Mouse (Mus musculus) megakaryocyte, adult 5-6 weeks (primary cell): Measurements from ENCODE around the gene Spns2. TPM values are rescaled to one million over a fixed set of nuclear protein-coding genes. Genes with fewer than 3 reads are reported as not detected.
A peak's percentile ranks its signal among the peaks of the same experiment; 100 is the strongest.

ENCODE experiments used
- ATAC-seq: 2 replicates; pipeline ENCODE4 v1.8.0; 2016; ENCODE audit warnings: mild to moderate bottlenecking, inconsistent platforms; ENCODE audit not compliant: poor library complexity, severe bottlenecking
- total RNA-seq, 2 experiments: library from RNA; stranded (forward) in 1 of 2; stranded (reverse) in 1 of 2; fragments of 153-499, 151-499 nt in 1 of 2; fragments of 221-1000, 200-1000 nt in 1 of 2; gene quantifications; 2 replicates each; pipeline versions ENCODE4 v1.2.3 to v1.2.4; 2015 to 2017

The Spns2 gene
- total RNA-seq, 2 experiments from 2014 or later: 0.15 to 2.9 TPM

DNA sequence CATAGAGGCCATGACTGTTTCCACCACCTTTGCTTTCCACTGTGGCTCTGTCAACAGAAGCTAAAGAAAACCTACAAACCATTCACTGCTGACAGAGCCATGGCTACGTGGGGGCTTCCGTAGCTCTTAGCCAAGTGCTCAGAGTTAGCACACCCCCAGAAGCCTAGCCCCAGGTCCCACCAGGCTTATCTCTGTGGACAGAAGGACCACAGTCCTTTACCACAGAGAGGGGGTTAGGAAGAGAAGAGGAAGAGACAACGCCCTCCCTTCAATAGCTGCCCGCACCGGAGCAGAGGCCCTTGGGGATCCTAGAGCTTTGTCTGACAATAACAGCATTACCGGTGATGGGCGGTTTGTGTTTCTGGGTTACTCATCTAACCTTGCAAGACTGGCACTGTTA, 14.3 kb downstream of the Spns2 start:
- ATAC-seq: peak; percentile 68

DNA sequence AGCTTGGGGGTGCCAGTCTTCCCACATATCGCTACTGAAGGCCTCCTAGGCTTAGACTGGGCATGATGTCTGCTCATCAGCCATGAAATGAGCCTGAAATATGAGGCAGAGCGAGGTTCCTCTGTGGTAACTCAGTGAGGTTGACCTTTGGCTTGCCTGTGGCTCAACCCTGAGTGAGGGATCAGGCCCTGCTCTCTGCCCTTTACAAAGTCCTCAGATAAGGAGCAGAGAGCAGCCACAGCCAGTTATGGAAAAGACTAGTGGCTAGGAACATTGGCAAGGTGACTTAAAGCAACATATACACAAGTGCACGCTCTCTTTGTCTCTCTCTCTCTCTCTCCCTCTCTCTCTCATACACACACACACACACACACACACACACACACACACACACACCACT, 14.8 kb downstream of the Spns2 start:
- ATAC-seq: no peak

DNA sequence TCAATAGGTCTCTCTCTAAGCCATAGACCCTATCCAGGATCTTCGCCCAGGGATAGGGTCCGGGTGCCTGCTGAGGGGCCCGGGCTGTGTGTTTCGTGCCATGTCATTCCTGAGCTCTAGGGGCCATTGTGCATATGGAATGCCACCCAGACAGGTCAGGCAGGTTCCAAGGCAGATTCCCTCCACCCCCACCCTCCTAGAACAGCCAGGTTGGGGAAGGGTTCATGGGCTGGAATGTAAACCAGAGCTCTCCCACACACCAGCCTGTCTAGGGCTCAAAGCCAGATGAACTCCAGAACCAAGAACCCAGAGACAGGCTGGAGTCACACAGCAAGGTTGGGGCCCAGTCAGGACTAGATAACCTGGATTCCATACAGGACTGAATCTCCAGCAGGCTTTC, 16.2 kb downstream of the Spns2 start:
- ATAC-seq: no peak

DNA sequence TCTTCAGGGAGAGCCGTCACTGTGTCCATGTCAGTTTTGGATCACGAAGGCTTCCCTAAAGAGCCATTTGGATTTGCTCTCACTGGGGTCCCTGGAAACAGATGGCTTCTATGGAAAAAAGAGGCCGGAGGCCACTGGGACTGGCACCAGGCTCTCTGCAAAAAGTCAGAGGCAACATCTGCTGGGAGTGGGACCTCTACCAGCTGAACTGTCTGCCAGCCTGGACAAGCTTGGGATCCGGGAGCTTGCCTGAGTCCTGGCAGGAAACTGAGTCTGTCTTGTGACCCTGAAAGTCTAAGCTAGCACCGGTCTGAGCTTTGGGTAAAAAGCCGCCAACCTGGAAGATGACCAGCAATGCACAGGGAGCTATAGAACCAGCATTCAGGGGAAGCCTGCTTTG, 18.3 kb downstream of the Spns2 start:
- ATAC-seq: no peak

DNA sequence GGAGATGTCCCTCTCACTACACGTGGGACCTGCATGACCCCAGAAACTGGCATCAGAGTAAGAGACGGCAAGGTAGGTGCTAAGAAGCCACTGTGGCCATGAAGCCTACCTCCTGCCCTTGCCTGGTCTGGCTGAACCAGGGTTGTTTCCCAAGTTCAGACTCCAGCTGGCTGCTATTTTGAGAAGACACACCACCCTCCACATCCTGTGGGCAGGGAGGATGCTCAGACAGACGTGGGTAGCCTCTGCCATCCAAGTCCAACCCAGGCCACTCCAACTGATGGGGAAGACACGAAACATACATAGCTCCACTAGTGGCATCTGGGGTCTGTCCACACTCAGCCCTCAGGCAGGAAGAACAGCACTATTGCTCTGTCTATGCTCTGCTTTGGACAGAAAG, 19.7 kb downstream of the Spns2 start:
- ATAC-seq: no peak

DNA sequence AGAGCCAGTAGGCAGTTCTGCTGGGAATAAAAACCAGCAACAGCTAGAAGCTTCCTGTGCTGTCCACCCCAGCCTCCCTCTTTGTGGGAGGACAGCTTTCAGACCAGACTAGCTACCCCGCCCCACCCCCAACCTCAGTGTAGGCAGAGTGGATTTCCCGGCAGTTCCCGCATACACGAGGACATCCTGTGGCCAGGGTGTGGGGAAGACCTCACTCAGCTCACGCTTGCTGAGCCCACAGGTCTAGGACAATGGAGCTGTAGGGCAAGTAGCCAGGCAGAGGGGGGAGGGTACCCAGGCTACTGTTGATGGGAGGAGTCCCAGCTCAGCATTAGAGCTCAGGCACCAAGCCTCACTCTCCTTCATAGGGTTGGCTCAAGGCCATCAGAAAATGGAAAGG, 20.5 kb downstream of the Spns2 start:
- no peak for ATAC-seq

DNA sequence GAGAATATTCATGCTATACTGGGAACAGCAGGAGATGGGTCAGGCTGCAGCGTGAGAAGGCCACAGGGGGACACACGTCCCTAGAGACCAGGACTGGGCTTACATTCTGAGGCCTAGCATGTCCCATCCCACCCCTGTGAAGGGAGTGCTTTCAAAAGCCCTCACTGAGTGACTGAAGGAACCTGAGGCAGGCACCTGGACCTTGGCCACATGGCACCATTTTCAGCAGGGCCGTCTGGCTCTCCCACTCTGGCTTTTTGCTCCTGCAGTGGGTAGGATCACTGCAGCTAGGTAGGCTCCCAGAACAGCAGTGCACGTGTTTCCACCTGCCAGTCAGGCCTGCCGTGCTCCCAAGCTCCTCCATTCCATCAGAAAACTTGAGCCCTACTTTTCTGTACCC, 21.2 kb downstream of the Spns2 start:
- ATAC-seq: no peak

DNA sequence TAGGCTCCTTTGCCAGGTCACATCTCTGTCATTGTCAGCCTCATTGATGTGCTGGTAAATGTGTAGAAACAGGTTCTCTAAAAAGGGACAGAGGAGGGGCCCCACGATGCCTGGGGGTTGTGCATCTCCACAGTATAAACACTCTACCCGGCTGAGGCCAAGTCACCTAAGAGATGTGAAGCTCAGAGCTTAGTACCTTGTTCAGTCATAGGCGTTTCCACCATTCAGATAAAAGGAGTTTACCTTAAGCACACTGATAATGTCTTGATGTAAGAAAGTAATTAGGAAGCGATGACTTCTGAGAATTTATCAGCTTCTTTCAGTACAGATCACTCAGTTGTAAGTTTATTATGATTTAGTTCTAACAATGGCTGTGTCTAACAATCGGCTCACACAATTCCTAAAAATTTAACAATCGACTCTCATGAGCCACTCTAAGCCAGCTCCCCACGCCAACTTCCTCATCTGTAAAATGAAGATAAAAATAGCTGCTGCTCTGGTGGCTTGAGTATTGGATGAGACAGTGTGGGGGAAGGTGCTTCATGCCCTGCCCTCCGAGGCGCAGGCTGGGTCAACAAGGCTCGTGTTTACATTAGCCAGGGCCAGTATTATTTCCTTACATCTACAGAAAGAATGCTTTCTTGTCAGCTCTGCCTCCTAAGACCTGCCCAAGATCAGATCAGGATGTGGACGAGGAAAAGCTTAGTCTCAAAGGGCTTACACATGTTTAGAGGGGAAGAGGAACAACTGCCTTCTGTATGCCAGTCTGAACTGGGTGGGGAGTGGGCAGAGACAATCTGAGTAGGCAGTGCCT, 22.8 kb downstream of the Spns2 start:
- ATAC-seq: peak; percentile 76

DNA sequence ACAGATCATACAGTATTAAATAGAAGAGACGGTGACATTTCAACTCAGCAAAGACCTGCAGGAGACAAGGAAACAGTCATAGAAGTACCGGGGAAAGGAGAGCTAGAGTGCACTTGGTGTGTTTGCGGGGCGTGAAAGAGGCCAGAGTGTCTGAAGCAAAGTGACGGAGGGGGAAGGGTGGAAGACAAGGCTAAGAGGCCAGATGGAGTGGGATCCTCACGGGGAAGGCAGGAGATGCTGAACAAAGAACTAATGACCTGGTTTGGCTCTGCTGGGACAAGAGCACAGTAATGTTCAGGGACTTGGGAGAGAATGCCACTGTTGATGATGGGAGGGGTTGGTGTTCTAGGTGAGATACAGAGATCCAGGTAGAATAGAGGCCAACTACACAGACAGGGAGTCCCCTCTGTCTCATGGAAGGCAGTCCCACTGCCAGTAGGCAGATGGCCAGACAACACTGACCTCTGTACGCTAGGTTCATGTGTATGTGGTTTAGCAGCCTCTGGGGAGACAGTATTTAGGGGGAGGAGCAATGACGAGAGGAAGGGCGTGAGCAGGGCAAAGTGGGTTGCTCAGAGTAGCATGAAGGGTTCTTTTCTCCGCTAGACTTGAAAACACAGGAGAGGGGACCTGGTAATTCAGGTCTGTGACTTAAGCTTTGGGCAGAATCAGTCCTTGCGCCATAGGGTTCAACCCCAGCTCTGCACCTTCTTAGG, 23.6 kb downstream of the Spns2 start:
- ATAC-seq: peak; percentile 65

DNA sequence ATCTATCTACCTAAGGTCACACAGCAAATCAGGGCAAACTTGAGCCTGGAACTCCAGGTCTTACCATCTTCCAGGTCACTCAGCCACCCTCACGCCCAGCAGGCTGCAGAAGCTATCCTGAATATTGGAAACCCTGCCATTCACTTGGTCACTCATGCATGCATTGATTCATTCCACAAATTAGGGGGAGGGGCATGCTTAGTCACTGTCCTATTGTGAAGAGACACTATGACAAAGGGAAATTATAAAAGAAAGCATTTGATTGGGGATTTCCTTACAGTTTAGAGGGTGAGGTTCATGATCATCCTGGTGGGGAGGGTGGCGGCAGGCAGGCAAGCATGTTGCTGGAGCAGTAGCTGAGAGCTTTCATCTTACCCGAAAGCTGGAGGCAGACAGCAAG, 24.9 kb downstream of the Spns2 start:
- ATAC-seq: no peak

DNA sequence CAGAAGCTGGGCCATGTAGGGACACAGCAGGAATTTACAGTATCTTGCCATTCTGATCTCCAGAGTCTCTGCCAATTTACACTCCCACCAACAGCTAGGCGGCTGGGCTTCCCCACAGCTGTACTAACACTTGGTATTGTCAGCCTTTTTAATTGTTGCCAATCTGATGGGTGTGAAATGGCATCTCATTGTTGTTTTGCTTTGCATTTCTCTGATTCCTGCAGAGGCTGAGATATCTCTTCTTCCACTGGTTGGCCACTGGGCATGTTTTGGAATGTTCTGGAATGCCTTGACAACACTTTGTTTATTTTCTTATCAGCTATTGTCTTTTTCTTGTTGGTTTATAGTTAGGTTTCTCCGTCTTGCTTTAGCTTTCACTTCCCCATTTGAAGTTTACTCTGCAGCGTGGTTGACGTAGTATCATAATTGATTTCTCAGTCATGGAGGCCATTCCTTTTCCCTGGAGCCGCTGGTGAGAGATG, 28.2 kb downstream of the Spns2 start:
- ATAC-seq: no peak

DNA sequence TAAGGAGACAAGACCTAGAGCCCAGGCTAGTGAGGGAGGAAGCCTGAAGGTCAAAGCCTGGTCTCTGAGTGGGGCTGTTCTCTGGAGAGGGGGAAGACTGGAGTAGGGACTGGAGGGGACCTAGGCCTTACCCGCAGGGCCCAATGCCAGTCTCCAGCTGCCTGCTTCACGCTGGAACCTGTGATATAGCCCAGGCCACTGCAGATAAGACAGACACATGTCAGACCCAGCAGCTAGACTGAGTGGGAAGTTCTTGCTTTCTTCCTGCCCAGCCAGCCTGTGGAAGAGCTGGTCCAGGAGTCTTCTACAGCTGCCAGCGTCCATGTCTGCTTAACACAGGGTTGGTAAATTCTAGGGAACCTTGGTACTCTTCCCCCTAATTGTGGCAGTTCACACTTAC, 31.2 kb downstream of the Spns2 start:
- peak; percentile 23 for ATAC-seq

DNA sequence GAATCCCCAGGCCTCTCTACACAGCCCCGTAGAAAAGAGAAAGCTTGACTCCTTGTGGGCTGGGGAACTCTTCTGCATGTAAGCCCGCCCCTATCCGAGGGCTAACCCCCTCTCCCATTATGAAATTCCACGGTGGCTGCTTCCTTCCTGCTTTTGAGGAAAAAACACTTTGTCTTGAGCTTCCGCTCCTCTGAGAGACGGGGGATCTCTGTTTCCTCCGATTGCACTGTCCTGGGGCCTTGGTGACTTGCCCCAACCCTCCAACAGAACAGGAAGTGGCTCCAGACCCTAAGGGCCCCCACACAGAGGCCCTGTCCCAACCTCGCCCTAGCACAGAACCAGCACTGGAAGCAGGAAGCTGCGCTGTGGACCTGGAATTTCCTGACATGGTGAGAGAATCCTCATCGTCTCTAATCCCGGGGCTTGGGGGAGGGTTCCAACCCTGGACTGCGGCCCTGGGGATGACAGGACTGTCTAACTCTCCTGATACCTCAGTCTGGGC, 31.7 kb downstream of the Spns2 start:
- peak; percentile 74 for ATAC-seq

DNA sequence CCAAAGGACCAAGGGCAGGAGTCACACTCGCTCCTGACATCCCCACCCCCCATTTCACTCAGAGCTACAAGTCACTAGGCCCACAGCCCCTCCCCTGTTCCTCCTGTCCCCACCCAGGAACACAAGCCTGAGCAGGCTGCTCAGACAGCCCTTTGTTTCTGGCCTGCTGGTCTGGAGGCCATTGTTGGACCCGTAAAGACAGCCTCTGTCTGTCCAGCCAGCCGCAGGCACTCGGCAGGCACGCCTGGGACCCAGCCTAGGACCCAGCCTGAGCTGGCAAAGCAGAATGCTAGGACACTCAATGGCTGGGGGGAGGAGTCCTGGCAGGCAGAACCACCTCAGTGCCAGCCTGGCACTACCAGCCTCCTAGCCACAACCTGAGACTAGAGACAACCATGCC, 34.0 kb downstream of the Spns2 start:
- ATAC-seq: no peak

DNA sequence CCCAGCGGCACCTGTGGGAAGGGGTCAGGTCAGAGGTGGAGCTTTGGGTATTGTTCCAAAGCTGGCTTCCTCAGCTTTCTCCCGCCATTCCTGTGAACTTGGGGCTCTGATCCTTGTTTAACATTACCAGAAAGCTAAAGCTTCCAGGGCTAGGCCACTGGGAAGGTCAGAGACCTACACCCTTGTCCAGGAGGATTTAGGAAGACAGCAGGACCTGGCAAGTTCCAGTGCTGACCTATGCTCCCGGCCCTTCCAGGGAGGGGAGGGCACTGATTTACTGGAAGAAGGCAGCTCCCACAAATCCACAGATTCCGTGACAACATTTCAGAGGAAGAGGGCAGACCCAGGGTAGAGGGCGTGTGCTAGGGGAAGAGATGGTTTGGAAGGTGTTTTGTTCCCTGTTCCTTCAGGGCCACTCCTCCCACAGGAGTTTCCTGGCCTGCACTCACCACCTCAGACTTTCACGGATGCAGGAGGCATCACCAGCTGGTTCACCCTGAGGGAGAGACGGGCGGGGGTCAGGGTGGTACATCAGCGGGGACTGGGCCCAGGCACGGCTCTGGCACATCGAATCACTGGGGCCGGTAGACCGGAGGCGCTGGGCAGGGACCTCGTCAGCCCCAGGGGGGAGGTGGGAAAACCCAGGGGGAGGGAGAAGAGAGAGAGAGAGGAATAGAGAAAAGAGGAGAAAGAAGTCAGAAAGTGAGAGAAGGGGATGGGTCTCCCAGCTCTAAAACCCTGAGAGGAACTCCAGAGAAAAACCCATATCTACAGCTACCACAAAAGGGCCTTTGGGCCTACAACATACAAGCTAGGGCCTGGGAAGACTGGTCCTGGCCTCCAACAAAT, 36.4 kb downstream of the Spns2 start:
- ATAC-seq: no peak

DNA sequence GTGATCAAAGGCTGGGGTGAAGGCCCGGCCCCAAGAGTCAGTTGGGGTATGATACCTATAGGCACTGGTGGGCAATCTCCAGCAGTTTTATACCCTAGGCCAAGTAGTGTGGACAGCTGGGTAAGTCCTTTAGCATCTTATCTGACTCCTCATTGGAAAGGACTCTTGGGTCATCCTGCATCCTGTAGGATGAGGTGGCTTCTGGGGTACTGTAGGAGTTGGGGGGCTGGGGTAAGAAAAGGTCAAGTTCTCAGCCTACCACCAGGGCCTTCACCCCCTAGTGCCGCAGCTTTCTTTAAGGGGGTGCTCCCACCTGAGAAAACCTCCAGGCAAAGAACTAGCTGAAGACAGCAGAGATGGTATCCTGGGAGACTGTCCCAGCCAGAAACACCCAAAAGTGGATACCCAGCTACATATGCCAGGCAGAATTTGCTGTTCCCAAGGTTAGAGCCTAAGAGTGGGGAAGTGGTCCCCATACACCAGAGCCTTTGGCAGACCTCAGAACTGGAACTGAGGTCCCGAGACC, 37.5 kb downstream of the Spns2 start:
- ATAC-seq: no peak

DNA sequence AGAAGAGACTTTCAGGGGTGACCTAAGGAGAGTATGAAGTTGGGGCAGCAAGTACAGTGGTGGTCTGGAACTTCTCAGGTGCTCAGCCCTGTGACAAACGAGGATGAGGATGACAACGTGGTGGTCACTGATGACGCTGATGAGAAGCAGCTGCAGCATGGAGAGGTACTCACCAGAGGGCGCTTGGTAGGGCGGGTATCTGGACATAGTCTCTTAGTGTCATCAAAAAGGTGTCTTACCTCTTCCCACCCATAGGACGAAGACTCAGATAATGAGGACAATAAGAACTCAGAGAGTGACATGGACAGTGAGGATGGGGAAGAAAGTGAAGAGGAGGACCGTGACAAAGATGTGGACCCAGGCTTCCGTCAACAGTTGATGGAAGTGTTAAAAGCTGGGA, 42.2 kb downstream of the Spns2 start:
- ATAC-seq: 0 out of 2 replicates have a peak, but pooled peaks have one; percentile 22

DNA sequence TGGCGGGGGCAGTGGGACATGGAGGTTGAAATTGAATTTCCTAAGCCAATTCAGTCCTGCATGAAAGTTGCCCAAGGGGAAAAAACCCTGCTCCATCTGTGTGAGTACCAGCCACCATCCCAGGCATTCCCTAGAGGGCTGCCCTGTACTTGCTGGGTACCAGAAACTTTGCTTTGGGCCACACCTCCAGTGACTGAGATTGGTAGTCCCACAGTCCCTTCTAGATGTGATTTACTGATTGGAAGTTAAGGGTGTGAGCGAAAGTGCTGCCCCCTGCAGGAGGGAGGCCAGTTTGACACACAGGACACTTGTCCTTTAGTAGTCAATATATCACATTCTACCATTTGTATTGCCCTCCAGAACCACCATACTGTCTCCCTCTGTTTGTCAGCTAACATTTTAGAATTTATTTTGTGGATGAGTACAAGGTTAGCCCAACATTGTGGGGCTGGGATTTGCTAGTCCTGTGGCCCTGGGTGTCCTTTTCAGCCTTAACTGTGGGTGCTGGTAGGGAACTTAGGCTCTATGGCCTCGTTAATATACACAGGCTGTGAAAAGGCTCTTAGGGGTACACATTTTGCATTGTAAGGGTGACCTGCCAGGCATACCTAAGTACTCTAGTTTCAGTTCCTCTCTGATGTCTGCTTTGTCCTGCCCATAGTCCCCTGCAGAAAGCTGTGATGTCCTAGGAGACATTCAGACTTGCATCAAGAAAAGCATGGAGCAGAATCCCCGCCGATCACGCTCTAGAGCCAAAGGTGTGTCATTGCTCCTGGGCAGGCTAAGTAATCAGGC, 43.2 kb downstream of the Spns2 start:
- peak; percentile 72 for ATAC-seq

DNA sequence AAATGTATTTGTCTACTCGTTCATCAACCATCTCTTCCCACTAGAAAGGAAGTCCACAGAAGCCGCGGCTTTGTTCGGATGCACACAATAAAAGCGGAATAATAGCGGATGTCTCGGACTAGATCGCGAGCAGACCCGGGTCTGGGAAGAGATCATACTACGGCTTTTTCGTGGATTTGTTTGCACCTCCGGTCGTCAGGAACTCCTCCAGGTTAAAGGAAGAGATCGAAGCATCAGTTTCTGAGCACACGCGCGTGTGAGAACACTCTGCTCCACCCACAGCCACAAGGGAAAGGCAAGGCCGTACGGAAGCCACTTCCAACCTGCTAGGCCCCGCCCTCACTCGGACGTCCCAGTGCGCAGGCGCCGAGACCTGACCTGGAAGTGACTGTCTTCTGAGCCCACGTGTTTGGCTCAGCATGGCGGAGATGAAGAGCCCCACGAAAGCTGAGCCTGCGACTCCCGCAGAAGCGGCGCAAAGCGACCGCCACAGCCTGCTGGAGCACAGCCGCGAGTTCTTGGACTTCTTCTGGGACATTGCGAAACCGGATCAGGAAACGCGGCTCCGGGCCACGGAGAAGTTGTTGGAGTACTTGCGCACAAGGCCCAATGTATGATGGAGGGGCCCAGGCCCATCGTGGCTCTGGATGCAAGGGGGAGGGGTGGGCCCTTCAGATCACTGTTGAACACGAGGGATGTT, 48.6 kb downstream of the Spns2 start, which contains the start of gene Mybbp1a:
Gene Mybbp1a (plus strand): TSS at position 391 of the 700 bp plus-strand sequence.
- peak; percentile 99 for ATAC-seq
